Mouse (Mus musculus) hindbrain, embryonic 16.5 days (tissue): ENCODE results near the gene Gjb4. TPM values are rescaled to one million over a fixed set of nuclear protein-coding genes. Genes with fewer than 3 reads are reported as not detected.

Experiments used
- ATAC-seq: fragments of 200-750 bp; cut with Nextera tagmentation; 2 replicates; pipeline ENCODE4 v1.8.0; 2017; ENCODE audit warnings: moderate TSS enrichment, moderate library complexity
- H3K27ac ChIP-seq: fragments of 300-500 bp; sonication (generic); 2 replicates; pipeline ENCODE4 v1.5.1; 2014; ENCODE audit warnings: low read depth, mild to moderate bottlenecking, control low read depth, low read length, moderate library complexity
- H3K27me3 ChIP-seq: fragments of 300-500 bp; sonication (generic); replicated peaks from 2 replicates; pipeline ENCODE4 v1.6.1; 2014; ENCODE audit warnings: low read length; ENCODE audit not compliant: control insufficient read depth, insufficient read depth
- H3K36me3 ChIP-seq: fragments of 300-500 bp; sonication (generic); 2 replicates; pipeline ENCODE4 v1.6.1; 2014; ENCODE audit warnings: mild to moderate bottlenecking, low read length, moderate library complexity, mixed read lengths; ENCODE audit not compliant: control insufficient read depth, insufficient read depth
- H3K4me1 ChIP-seq: fragments of 300-500 bp; sonication (generic); 2 replicates; pipeline ENCODE4 v1.6.1; 2014; ENCODE audit warnings: low read depth, low read length; ENCODE audit not compliant: control insufficient read depth, insufficient read depth
- H3K4me2 ChIP-seq: fragments of 300-500 bp; sonication (generic); 2 replicates; pipeline ENCODE4 v1.6.1; 2014; ENCODE audit warnings: mild to moderate bottlenecking, low read length, control low read depth, moderate library complexity
- H3K4me3 ChIP-seq: fragments of 300-500 bp; sonication (generic); 2 replicates; pipeline ENCODE4 v1.5.1; 2014; ENCODE audit warnings: mild to moderate bottlenecking, low read length, control low read depth, moderate library complexity
- H3K9ac ChIP-seq: fragments of 300-500 bp; sonication (generic); 2 replicates; pipeline ENCODE4 v1.6.1; 2014; ENCODE audit warnings: low read depth, mild to moderate bottlenecking, control low read depth, low read length, moderate library complexity
- H3K9me3 ChIP-seq: fragments of 300-500 bp; sonication (generic); 2 replicates; pipeline ENCODE4 v1.6.1; 2014; ENCODE audit warnings: mild to moderate bottlenecking, low read length, moderate library complexity; ENCODE audit not compliant: control insufficient read depth
- WGBS: fragments of 180-500 bp; shearing (Covaris S2); extraction: QIAGEN DNeasy Blood & Tissue Kit; methylation state at CpG from one replicate; pipeline ENCODE4 v1.1.7; 2014; 5-methylcytosine and 5-hydroxymethylcytosine counted together
- polyA plus RNA-seq: library from polyadenylated mRNA; unstranded; fragments of >200 nt; fragmentation: Nextera tagmentation; extraction: Ambion mirVana; gene quantifications from 2 replicates; pipeline ENCODE4 v1.2.1, GENCODE M21; 2015

Gene Gjb4
- polyA plus RNA-seq, 1 experiment from 2014 or later, result not detected

- Histone ChIP-seq H3K27me3 (no peaks in the 10 kb centered on the region), H3K9me3 (no peaks in the 10 kb centered on the region), H3K36me3 (no peaks in the 10 kb centered on the region), H3K4me1 (no peaks in the 10 kb centered on the region), H3K9ac (no peak overlapping the region), H3K27ac (no peak overlapping the region), H3K4me3 (no peak overlapping the region), H3K4me2 (no peak overlapping the region)
- no peak for ATAC-seq
- WGBS, result 62% methylated on average over 2 of the region's 2 CpGs
Measured at GRCm38 (mm10) chr4:127306915-127307314, 47.0 kb downstream of the Gjb4 start.

GRCm38 (mm10) chr4:127303796-127304195 is 50.1 kb downstream of the Gjb4 start:
- Histone ChIP-seq H3K9me3 (no peaks in the 10 kb centered on the region), H3K4me1 (no peaks in the 10 kb centered on the region), H3K4me2 (no peak overlapping the region), H3K27ac (no peak overlapping the region), H3K9ac (no peak overlapping the region), H3K36me3 (no peaks in the 10 kb centered on the region), H3K27me3 (no peaks in the 10 kb centered on the region), H3K4me3 (no peak overlapping the region)
- ATAC-seq, result no peak
- WGBS, result 80% methylated on average over 3 of the region's 3 CpGs

Other genes starting within 250 kb of the Gjb4 start
- gene Tmem35b, start 230.4 kb downstream of the Gjb4 start, polyA plus RNA-seq, result 16.9 and 17.5 TPM in 2 replicates
- 21.0 and 22.3 TPM in 2 replicates for gene Dlgap3, start 184.9 kb downstream of the Gjb4 start, polyA plus RNA-seq
- 61.4 and 61.6 TPM in 2 replicates for gene Smim12, start 110.3 kb downstream of the Gjb4 start, polyA plus RNA-seq
- gene Gja4, start 40.0 kb downstream of the Gjb4 start, polyA plus RNA-seq, result 20.4 and 26.1 TPM in 2 replicates
- 0.15 and 0.19 TPM in 2 replicates for gene Gjb3, start 23.2 kb downstream of the Gjb4 start, polyA plus RNA-seq
- gene Gjb5, start 4.1 kb upstream of the Gjb4 start, polyA plus RNA-seq, result 0.20 and 0.34 TPM in 2 replicates